Mouse (Mus musculus): ENCODE results near the gene Ralgps2. TPM values are rescaled to one million over a fixed set of nuclear protein-coding genes. Genes with fewer than 3 reads are reported as not detected.

The Ralgps2 gene
- polyA plus RNA-seq, 1 experiment: 5.9 TPM

DNA sequence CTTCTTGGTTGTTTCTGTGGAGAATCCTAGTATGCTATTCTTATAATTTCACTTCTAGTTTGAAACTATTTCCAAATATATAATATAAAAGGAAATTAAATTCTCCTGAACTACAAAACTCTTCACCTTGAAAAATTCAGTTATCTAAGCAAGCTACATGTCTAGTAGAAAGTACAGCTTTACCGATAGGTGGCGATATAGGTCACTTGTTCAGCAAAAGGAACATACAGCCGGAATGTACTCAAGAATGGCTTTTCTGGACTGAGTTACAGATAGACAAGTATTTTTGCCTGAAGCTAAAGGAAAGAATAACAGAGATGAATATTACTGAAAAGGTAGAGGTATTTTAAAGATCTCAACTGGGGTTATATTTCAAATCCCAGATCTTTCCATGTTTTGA, 22.0 kb downstream of the Ralgps2 start:
- Histone ChIP-seq H3K4me1 (ENCODE audit: control insufficient read depth, insufficient read depth, low read length) (peaks cover 5% of the 10 kb centered on the region), H3K27ac (ENCODE audit: insufficient read depth, low read depth, low read length) (no peak overlapping the region), H3K4me3 (ENCODE audit: insufficient read depth, low read depth, low read length) (no peak overlapping the region), H3K36me3 (ENCODE audit: control insufficient read depth, insufficient read depth, low read length) (no peaks in the 10 kb centered on the region), H3K27me3 (replicated peaks; ENCODE audit: control insufficient read depth, insufficient read depth, low read length) (no peaks in the 10 kb centered on the region)
- TF ChIP-seq CTCF (conservative IDR thresholded peaks at IDR 0.05; ENCODE audit: insufficient read depth, insufficient read length, low read depth, low read length) (peak; percentile 39), POLR2A (IDR thresholded peaks at IDR 0.05; ENCODE audit: low read depth, low read length) (no peak)
- peak; percentile 74 for DNase-seq
- 10% methylated on average over 3 of the region's 3 CpGs for WGBS

DNA sequence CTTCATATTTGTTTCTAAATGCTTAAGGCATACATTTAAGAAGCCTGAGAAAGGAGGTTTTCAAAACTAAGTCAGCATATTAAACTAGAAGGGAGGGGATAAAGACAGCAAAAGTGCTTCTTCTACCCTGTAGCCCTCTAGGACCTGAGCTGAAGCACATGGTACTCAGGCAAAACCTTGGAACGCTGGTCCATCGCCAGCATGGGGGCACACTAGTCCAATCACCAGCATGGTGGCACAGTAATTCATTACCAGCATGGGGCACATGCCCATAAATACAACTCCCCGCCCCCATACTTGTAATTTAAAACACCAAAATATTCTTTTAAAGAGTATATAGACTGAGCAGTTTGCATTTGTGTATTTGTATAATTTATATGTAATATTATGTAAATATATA, 23.1 kb downstream of the Ralgps2 start:
- Histone ChIP-seq H3K27ac (ENCODE audit: insufficient read depth, low read depth, low read length) (no peak overlapping the region), H3K27me3 (replicated peaks; ENCODE audit: control insufficient read depth, insufficient read depth, low read length) (no peaks in the 10 kb centered on the region), H3K4me1 (ENCODE audit: control insufficient read depth, insufficient read depth, low read length) (no peaks in the 10 kb centered on the region), H3K4me3 (ENCODE audit: insufficient read depth, low read depth, low read length) (no peak overlapping the region), H3K36me3 (ENCODE audit: control insufficient read depth, insufficient read depth, low read length) (no peaks in the 10 kb centered on the region)
- no peak for TF ChIP-seq CTCF (conservative IDR thresholded peaks at IDR 0.05; ENCODE audit: insufficient read depth, insufficient read length, low read depth, low read length)
- TF ChIP-seq POLR2A (IDR thresholded peaks at IDR 0.05; ENCODE audit: low read depth, low read length): no peak
- WGBS: 72% methylated on average over 3 of the region's 3 CpGs
- peak; percentile 35 for DNase-seq

DNA sequence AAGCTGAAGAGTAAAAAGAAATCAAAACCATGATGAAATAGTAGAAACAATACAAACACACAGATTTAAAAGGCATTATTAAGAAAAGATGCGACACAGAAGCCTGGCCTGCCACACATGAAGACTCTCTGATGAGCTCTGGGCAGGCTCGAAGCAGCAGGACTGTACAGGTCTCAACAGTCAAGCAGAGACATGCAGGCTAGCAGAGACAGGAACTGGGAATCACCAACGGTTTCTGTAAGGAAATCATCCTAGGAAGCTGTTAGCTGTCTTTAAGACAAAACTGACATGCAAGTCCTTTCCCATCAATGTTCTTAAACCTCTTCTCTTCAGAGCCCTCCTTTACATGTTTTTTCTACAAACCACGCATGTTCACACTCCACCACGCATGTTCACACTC, 24.5 kb downstream of the Ralgps2 start:
- WGBS: 77% methylated on average over 5 of the region's 5 CpGs

DNA sequence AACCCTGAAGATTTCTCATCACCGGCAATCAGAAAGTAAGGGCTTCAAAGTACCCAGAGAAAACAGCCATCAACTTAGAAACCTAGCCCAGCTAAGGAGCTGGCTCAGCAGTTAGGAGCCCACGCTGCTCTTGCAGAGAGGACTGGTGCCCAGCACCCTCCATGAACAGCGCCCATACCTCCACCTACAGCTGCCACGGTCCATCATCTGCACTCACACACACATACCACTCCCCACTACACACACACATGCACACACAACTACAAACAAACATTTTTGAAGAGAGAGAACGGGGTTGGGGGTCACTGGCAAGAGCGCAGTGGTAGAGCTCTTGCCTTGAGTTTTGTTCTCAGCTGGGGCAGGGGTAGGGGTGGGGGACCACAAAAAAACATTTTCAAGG, 26.2 kb downstream of the Ralgps2 start:
- Histone ChIP-seq H3K36me3 (ENCODE audit: control insufficient read depth, insufficient read depth, low read length) (no peaks in the 10 kb centered on the region), H3K4me3 (ENCODE audit: insufficient read depth, low read depth, low read length) (no peak overlapping the region), H3K27me3 (replicated peaks; ENCODE audit: control insufficient read depth, insufficient read depth, low read length) (no peaks in the 10 kb centered on the region), H3K27ac (ENCODE audit: insufficient read depth, low read depth, low read length) (no peak overlapping the region), H3K4me1 (ENCODE audit: control insufficient read depth, insufficient read depth, low read length) (no peaks in the 10 kb centered on the region)
- no peak for TF ChIP-seq POLR2A (IDR thresholded peaks at IDR 0.05; ENCODE audit: low read depth, low read length)
- no peak for TF ChIP-seq CTCF (conservative IDR thresholded peaks at IDR 0.05; ENCODE audit: insufficient read depth, insufficient read length, low read depth, low read length)
- WGBS: 82% methylated on average over 6 of the region's 6 CpGs
- no peak for DNase-seq

More for the DNA sequence above, 24.5 kb downstream of the Ralgps2 start:
- H3K4me3 ChIP-seq (ENCODE audit: insufficient read depth, low read depth, low read length): no peak overlapping the region
- TF ChIP-seq CTCF (conservative IDR thresholded peaks at IDR 0.05; ENCODE audit: insufficient read depth, insufficient read length, low read depth, low read length) (no peak), POLR2A (IDR thresholded peaks at IDR 0.05; ENCODE audit: low read depth, low read length) (no peak)
- no peaks in the 10 kb centered on the region for H3K4me1 ChIP-seq (ENCODE audit: control insufficient read depth, insufficient read depth, low read length)
- no peak for DNase-seq
- no peaks in the 10 kb centered on the region for H3K27me3 ChIP-seq (replicated peaks; ENCODE audit: control insufficient read depth, insufficient read depth, low read length)
- no peaks in the 10 kb centered on the region for H3K36me3 ChIP-seq (ENCODE audit: control insufficient read depth, insufficient read depth, low read length)
- no peak overlapping the region for H3K27ac ChIP-seq (ENCODE audit: insufficient read depth, low read depth, low read length)

DNA sequence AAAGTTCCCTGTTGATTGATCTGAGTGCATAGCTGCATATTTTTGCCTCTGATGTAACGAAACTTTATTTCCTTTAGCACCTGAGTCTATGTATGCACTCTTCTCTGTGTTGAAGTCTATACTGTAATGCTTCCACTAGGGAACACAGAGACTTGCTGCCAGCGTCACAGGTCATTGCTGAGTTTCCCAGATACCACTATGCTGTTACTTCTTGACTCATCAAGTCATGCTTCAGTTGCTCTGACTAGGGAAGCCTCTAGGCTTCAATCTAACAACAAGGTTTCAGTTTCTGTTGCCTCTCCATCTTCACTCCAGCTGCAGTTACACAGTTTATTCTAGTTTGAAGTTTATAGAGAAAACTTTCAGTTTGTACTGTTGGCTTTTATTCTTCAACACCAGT, 28.5 kb downstream of the Ralgps2 start:
- peak; percentile 48 for DNase-seq
- 51% methylated on average over 2 of the region's 2 CpGs for WGBS
- no peaks in the 10 kb centered on the region for H3K36me3 ChIP-seq (ENCODE audit: control insufficient read depth, insufficient read depth, low read length)
- no peak overlapping the region for H3K27ac ChIP-seq (ENCODE audit: insufficient read depth, low read depth, low read length)
- no peak for TF ChIP-seq CTCF (conservative IDR thresholded peaks at IDR 0.05; ENCODE audit: insufficient read depth, insufficient read length, low read depth, low read length)
- no peak for TF ChIP-seq POLR2A (IDR thresholded peaks at IDR 0.05; ENCODE audit: low read depth, low read length)
- H3K4me3 ChIP-seq (ENCODE audit: insufficient read depth, low read depth, low read length): no peak overlapping the region
- H3K27me3 ChIP-seq (replicated peaks; ENCODE audit: control insufficient read depth, insufficient read depth, low read length): no peaks in the 10 kb centered on the region
- no peaks in the 10 kb centered on the region for H3K4me1 ChIP-seq (ENCODE audit: control insufficient read depth, insufficient read depth, low read length)

- no peaks in the 10 kb centered on the region for H3K4me1 ChIP-seq (ENCODE audit: control insufficient read depth, insufficient read depth, low read length)
- H3K4me3 ChIP-seq (ENCODE audit: insufficient read depth, low read depth, low read length): no peak overlapping the region
- H3K27me3 ChIP-seq (replicated peaks; ENCODE audit: control insufficient read depth, insufficient read depth, low read length): no peaks in the 10 kb centered on the region
- no peaks in the 10 kb centered on the region for H3K36me3 ChIP-seq (ENCODE audit: control insufficient read depth, insufficient read depth, low read length)
- no peak overlapping the region for H3K27ac ChIP-seq (ENCODE audit: insufficient read depth, low read depth, low read length)
- TF ChIP-seq POLR2A (IDR thresholded peaks at IDR 0.05; ENCODE audit: low read depth, low read length) (no peak), CTCF (conservative IDR thresholded peaks at IDR 0.05; ENCODE audit: insufficient read depth, insufficient read length, low read depth, low read length) (no peak)
- no peak for DNase-seq
These were observed 29.6 kb downstream of the Ralgps2 start for GRCm38 (mm10) chr1:156909866-156910265.

GRCm38 (mm10) chr1:156909265-156909664, 30.2 kb downstream of the Ralgps2 start:
- TF ChIP-seq POLR2A (IDR thresholded peaks at IDR 0.05; ENCODE audit: low read depth, low read length) (no peak), CTCF (conservative IDR thresholded peaks at IDR 0.05; ENCODE audit: insufficient read depth, insufficient read length, low read depth, low read length) (no peak)
- no peak overlapping the region for H3K4me3 ChIP-seq (ENCODE audit: insufficient read depth, low read depth, low read length)
- DNase-seq: no peak
- H3K27ac ChIP-seq (ENCODE audit: insufficient read depth, low read depth, low read length): no peak overlapping the region
- 88% methylated on average over 4 of the region's 4 CpGs for WGBS
- H3K36me3 ChIP-seq (ENCODE audit: control insufficient read depth, insufficient read depth, low read length): no peaks in the 10 kb centered on the region
- H3K4me1 ChIP-seq (ENCODE audit: control insufficient read depth, insufficient read depth, low read length): no peaks in the 10 kb centered on the region
- H3K27me3 ChIP-seq (replicated peaks; ENCODE audit: control insufficient read depth, insufficient read depth, low read length): no peaks in the 10 kb centered on the region

DNA sequence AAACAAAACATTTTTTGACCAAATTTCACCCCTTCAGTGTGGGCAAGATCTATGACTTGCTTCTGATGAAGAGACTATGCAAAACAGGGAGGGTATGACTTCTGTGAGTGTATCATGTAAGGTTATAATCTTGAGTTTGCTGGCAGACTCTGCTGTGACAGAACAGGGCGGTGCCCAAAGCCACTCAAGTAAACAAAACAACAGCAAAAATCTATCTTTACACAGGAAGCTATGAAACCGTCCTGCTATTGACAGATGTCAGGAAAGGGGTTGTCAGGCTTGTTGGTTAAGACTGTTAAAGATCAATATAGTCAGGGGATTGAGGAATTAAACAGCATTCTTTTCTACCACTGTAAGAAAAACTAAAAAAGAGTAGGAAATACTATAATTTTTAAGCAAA, 33.8 kb downstream of the Ralgps2 start:
- DNase-seq: no peak
- Histone ChIP-seq H3K27ac (ENCODE audit: insufficient read depth, low read depth, low read length) (no peak overlapping the region), H3K27me3 (replicated peaks; ENCODE audit: control insufficient read depth, insufficient read depth, low read length) (no peaks in the 10 kb centered on the region), H3K4me3 (ENCODE audit: insufficient read depth, low read depth, low read length) (no peak overlapping the region), H3K4me1 (ENCODE audit: control insufficient read depth, insufficient read depth, low read length) (no peaks in the 10 kb centered on the region), H3K36me3 (ENCODE audit: control insufficient read depth, insufficient read depth, low read length) (no peaks in the 10 kb centered on the region)
- 77% methylated on average over 2 of the region's 2 CpGs for WGBS
- no peak for TF ChIP-seq POLR2A (IDR thresholded peaks at IDR 0.05; ENCODE audit: low read depth, low read length)
